Mouse (Mus musculus) CH12.LX (cell line): ENCODE data around the gene Trib3. TPM values are rescaled to one million over a fixed set of nuclear protein-coding genes. Genes with fewer than 3 reads are reported as not detected.

ENCODE experiments used
- DNase-seq: peaks from one replicate; pipeline ENCODE4 v3.0.0-alpha.2; 2013; ENCODE audit errors: extremely low read depth
- H3K27ac ChIP-seq: 2 replicates; pipeline ENCODE4 v1.5.1; 2012; ENCODE audit warnings: low read depth, mild to moderate bottlenecking, control low read depth, moderate library complexity; ENCODE audit not compliant: insufficient read depth
- H3K27me3 ChIP-seq: replicated peaks from 2 replicates; pipeline ENCODE3; 2012; ENCODE audit warnings: inconsistent platforms
- H3K36me3 ChIP-seq, 2 experiments: replicated peaks in 1 of 2; 2 replicates each; pipeline versions ENCODE3 to v1.6.1; 2012; ENCODE audit warnings: inconsistent platforms in 1 of 2, low read length in 1 of 2, mild to moderate bottlenecking in 1 of 2, mixed read lengths in 1 of 2, moderate library complexity in 1 of 2; ENCODE audit not compliant: control insufficient read depth in 1 of 2, insufficient read depth in 1 of 2
- H3K4me1 ChIP-seq, 2 experiments: 2 replicates each; pipeline ENCODE4 v1.6.1; 2012; ENCODE audit warnings: inconsistent platforms in 1 of 2, moderate library complexity in 1 of 2; ENCODE audit not compliant: insufficient read depth in 2 of 2, control insufficient read depth in 1 of 2
- H3K4me2 ChIP-seq: 2 replicates; pipeline ENCODE4 v1.6.1; 2012; ENCODE audit warnings: low read depth, mild to moderate bottlenecking, control low read depth; ENCODE audit not compliant: poor library complexity, insufficient read depth, severe bottlenecking
- H3K4me3 ChIP-seq, 3 experiments: fragments of 150-350 bp in 1 of 3; sonication (generic) in 1 of 3; replicated peaks in 1 of 3; 2 replicates each; pipeline versions ENCODE3 to v1.5.1; 2011 to 2012; ENCODE audit warnings: low read depth in 2 of 3, low read length in 2 of 3, mild to moderate bottlenecking in 2 of 3, moderate library complexity in 2 of 3, control low read depth in 1 of 3, improper control_type of control experiment in 1 of 3, inconsistent platforms in 1 of 3, mixed read lengths in 1 of 3; ENCODE audit not compliant: poor library complexity in 1 of 3
- H3K79me2 ChIP-seq: replicated peaks from 2 replicates; pipeline ENCODE4 v1.6.1; 2012; ENCODE audit warnings: mild to moderate bottlenecking, moderate library complexity; ENCODE audit not compliant: control insufficient read depth, poor library complexity, insufficient read depth, severe bottlenecking; ENCODE audit errors: extremely low read depth
- H3K9ac ChIP-seq: 2 replicates; pipeline ENCODE4 v1.6.1; 2012; ENCODE audit warnings: low read depth, mild to moderate bottlenecking, control low read depth, moderate library complexity; ENCODE audit not compliant: insufficient read depth
- H3K9me3 ChIP-seq: replicated peaks from 2 replicates; pipeline ENCODE3; 2012; ENCODE audit warnings: low read length, inconsistent platforms, mixed read lengths
- BHLHE40 ChIP-seq: IDR thresholded peaks from 2 replicates; pipeline ENCODE4 v1.6.1; 2011; ENCODE audit warnings: mild to moderate bottlenecking, low read depth, low read length, improper control_type of control experiment
- CTCF ChIP-seq, 2 experiments: IDR thresholded peaks in 1 of 2; conservative IDR thresholded peaks in 1 of 2; 2 replicates each; pipeline ENCODE4 v1.5.1; 2011 to 2012; ENCODE audit warnings: low read depth in 2 of 2, low read length in 2 of 2, improper control_type of control experiment in 1 of 2, inconsistent platforms in 1 of 2, mild to moderate bottlenecking in 1 of 2, moderate library complexity in 1 of 2
- ELF1 ChIP-seq: IDR thresholded peaks from 2 replicates; pipeline ENCODE4 v1.6.1; 2014; ENCODE audit warnings: low read depth, mild to moderate bottlenecking, inconsistent platforms, low read length, improper control_type of control experiment
- EP300 ChIP-seq: IDR thresholded peaks from 2 replicates; pipeline ENCODE4 v1.6.1; 2011; ENCODE audit warnings: low read length, improper control_type of control experiment
- GABPA ChIP-seq: IDR thresholded peaks from 2 replicates; pipeline ENCODE4 v1.6.1; 2012; ENCODE audit warnings: low read depth, low read length, improper control_type of control experiment, inconsistent platforms; ENCODE audit not compliant: insufficient replicate concordance
- HCFC1 ChIP-seq: IDR thresholded peaks from 2 replicates; pipeline ENCODE4 v1.6.1; 2012; ENCODE audit warnings: low read depth, mild to moderate bottlenecking, inconsistent platforms, low read length, improper control_type of control experiment
- IRF4 ChIP-seq: IDR thresholded peaks from 2 replicates; pipeline ENCODE4 v1.6.1; 2014; ENCODE audit warnings: low read depth, mild to moderate bottlenecking, inconsistent platforms, low read length, improper control_type of control experiment
- JUN ChIP-seq: IDR thresholded peaks from 2 replicates; pipeline ENCODE4 v1.6.1; 2011; ENCODE audit warnings: low read depth, mild to moderate bottlenecking, low read length, improper control_type of control experiment, moderate library complexity; ENCODE audit not compliant: insufficient read depth
- JUND ChIP-seq: conservative IDR thresholded peaks from 2 replicates; pipeline ENCODE4 v1.6.1; 2011; ENCODE audit warnings: low read depth, low read length, improper control_type of control experiment
- MAX ChIP-seq: IDR thresholded peaks from 2 replicates; pipeline ENCODE4 v1.6.1; 2011; ENCODE audit warnings: low read length, improper control_type of control experiment
- MEF2A ChIP-seq: IDR thresholded peaks from 2 replicates; pipeline ENCODE4 v1.6.1; 2014; ENCODE audit warnings: low read depth, mild to moderate bottlenecking, inconsistent platforms, low read length, improper control_type of control experiment, borderline replicate concordance
- NELFE ChIP-seq: IDR thresholded peaks from 2 replicates; pipeline ENCODE4 v1.6.1; 2011; ENCODE audit warnings: low read depth, low read length, improper control_type of control experiment
- RAD21 ChIP-seq: IDR thresholded peaks from 2 replicates; pipeline ENCODE4 v1.6.1; 2011; ENCODE audit warnings: low read depth, mild to moderate bottlenecking, low read length, improper control_type of control experiment, moderate library complexity
- RCOR1 ChIP-seq: conservative IDR thresholded peaks from 2 replicates; pipeline ENCODE4 v1.6.1; 2012; ENCODE audit warnings: low read depth, mild to moderate bottlenecking, inconsistent platforms, low read length, improper control_type of control experiment
- SIN3A ChIP-seq: IDR thresholded peaks from 2 replicates; pipeline ENCODE4 v1.6.1; 2012; ENCODE audit warnings: low read length, improper control_type of control experiment, inconsistent platforms
- TBP ChIP-seq: conservative IDR thresholded peaks from 2 replicates; pipeline ENCODE4 v1.6.1; 2011; ENCODE audit warnings: low read depth, low read length, improper control_type of control experiment
- TCF12 ChIP-seq: IDR thresholded peaks from 2 replicates; pipeline ENCODE4 v1.6.1; 2014; ENCODE audit warnings: low read depth, mild to moderate bottlenecking, inconsistent platforms, low read length, improper control_type of control experiment
- UBTF ChIP-seq: IDR thresholded peaks from 2 replicates; pipeline ENCODE4 v1.6.1; 2012; ENCODE audit warnings: low read depth, mild to moderate bottlenecking, inconsistent platforms, low read length, improper control_type of control experiment, moderate library complexity
- dilution Hi-C: fragments of 300-500 bp; cut with MboI; formaldehyde crosslinking; loops from 2 replicates; pipeline ENCODE4 v1.14.3; 2020; ENCODE audit warnings: low sequenced_read_pairs; ENCODE audit not compliant: extremely low pct_unique_long_range_greater_than_20kb, extremely low pct_ligation_motif_present
- in situ Hi-C: fragments of 300-500 bp; cut with MboI; formaldehyde crosslinking; loops from 3 replicates; pipeline ENCODE4 v1.14.3; 2019; ENCODE audit warnings: low sequenced_read_pairs, low pct_ligation_motif_present, low pct_unique_long_range_greater_than_20kb, mixed read lengths
- polyA plus RNA-seq: library from polyadenylated mRNA; unstranded; fragments of >175 nt; gene quantifications from 2 replicates; pipeline ENCODE4 v1.2.1, GENCODE M21; 2012; ENCODE audit warnings: low read depth; ENCODE audit not compliant: insufficient read length
- total RNA-seq, 2 experiments: library from RNA; depleted of rRNA; stranded (reverse); fragments of 300-350 nt in 1 of 2; fragments of >200 nt in 1 of 2; gene quantifications; 2 replicates each; pipeline ENCODE4 v1.2.3; 2012 to 2014

The Trib3 gene
- total and polyA plus RNA-seq, 3 experiments: 25.1 to 56.9 (median 30.0) TPM

- Histone ChIP-seq H3K9me3 (no peaks in the 10 kb centered on the region), H3K27ac (no peak overlapping the region), H3K36me3 (peaks cover 29 to 54% of the 10 kb centered on the region in 2 experiments), H3K79me2 (no peaks in the 10 kb centered on the region), H3K27me3 (no peaks in the 10 kb centered on the region), H3K9ac (no peak overlapping the region), H3K4me3 (no peak overlapping the region), H3K4me2 (no peak overlapping the region), H3K4me1 (no peaks in the 10 kb centered on the region)
- dilution Hi-C loops (no loop called here), in situ Hi-C loops (no loop called here)
- TF ChIP-seq BHLHE40: no peak
- TF ChIP-seq UBTF: no peak
- TF ChIP-seq MAX: no peak
- TF ChIP-seq TBP: no peak
- TF ChIP-seq TCF12: no peak
- no peak for TF ChIP-seq JUN
- no peak for TF ChIP-seq HCFC1
- TF ChIP-seq NELFE: no peak
- TF ChIP-seq EP300: no peak
- TF ChIP-seq ELF1: no peak
- no peak for TF ChIP-seq CTCF (conservative IDR thresholded peaks at IDR 0.05 in 1 of 2, IDR thresholded peaks at IDR 0.05 in 1 of 2; ENCODE audit: low read depth in 2 of 2, low read length in 2 of 2)
- no peak for TF ChIP-seq IRF4
- TF ChIP-seq RCOR1: no peak
- no peak for TF ChIP-seq RAD21
- TF ChIP-seq JUND: no peak
- TF ChIP-seq SIN3A: no peak
- TF ChIP-seq MEF2A: no peak
- no peak for TF ChIP-seq GABPA
- DNase-seq: no peak
Measured at GRCm38 (mm10) chr2:152287560-152287959, 56.3 kb downstream of the Trib3 start.

Other genes with a start within 250 kb of the Trib3 start
- not detected in 2 replicates for gene Srxn1, start 238.5 kb downstream of the Trib3 start, total RNA-seq (2012; rRNA removed)
- gene Srxn1, start 238.5 kb downstream of the Trib3 start, total RNA-seq (2014; rRNA removed): not detected in 2 replicates
- gene Srxn1, start 238.5 kb downstream of the Trib3 start, polyA plus RNA-seq: not detected in 2 replicates
- gene Tcf15, start 200.5 kb downstream of the Trib3 start, total RNA-seq (2012; rRNA removed): not detected in 2 replicates
- not detected in 2 replicates for gene Tcf15, start 200.5 kb downstream of the Trib3 start, total RNA-seq (2014; rRNA removed)
- gene Tcf15, start 200.5 kb downstream of the Trib3 start, polyA plus RNA-seq: not detected in 2 replicates
- 100 and 101 TPM in 2 replicates for gene Csnk2a1, start 117.2 kb downstream of the Trib3 start, total RNA-seq (2012; rRNA removed)
- gene Csnk2a1, start 117.2 kb downstream of the Trib3 start, total RNA-seq (2014; rRNA removed): 145 and 146 TPM in 2 replicates
- gene Csnk2a1, start 117.2 kb downstream of the Trib3 start, polyA plus RNA-seq: 79.2 and 86.9 TPM in 2 replicates
- 14.3 and 15.9 TPM in 2 replicates for gene Tbc1d20, start 50.2 kb downstream of the Trib3 start, total RNA-seq (2012; rRNA removed)
- 13.1 and 17.0 TPM in 2 replicates for gene Tbc1d20, start 50.2 kb downstream of the Trib3 start, total RNA-seq (2014; rRNA removed)
- gene Tbc1d20, start 50.2 kb downstream of the Trib3 start, polyA plus RNA-seq: 22.0 and 22.5 TPM in 2 replicates
- 118 and 134 TPM in 2 replicates for gene Rbck1, start 11.4 kb downstream of the Trib3 start, total RNA-seq (2012; rRNA removed)
- 98.0 and 109 TPM in 2 replicates for gene Rbck1, start 11.4 kb downstream of the Trib3 start, total RNA-seq (2014; rRNA removed)
- gene Rbck1, start 11.4 kb downstream of the Trib3 start, polyA plus RNA-seq: 133 and 143 TPM in 2 replicates
- gene Nrsn2, start 32.6 kb upstream of the Trib3 start, total RNA-seq (2012; rRNA removed): not detected in 2 replicates
- not detected in 2 replicates for gene Nrsn2, start 32.6 kb upstream of the Trib3 start, total RNA-seq (2014; rRNA removed)
- not detected in 2 replicates for gene Nrsn2, start 32.6 kb upstream of the Trib3 start, polyA plus RNA-seq
- gene Sox12, start 54.0 kb upstream of the Trib3 start, total RNA-seq (2012; rRNA removed): not detected in 2 replicates
- gene Sox12, start 54.0 kb upstream of the Trib3 start, total RNA-seq (2014; rRNA removed): not detected in 2 replicates
- gene Sox12, start 54.0 kb upstream of the Trib3 start, polyA plus RNA-seq: 0.09 TPM in 1 of 2 replicates, not detected in the other
- gene Zcchc3, start 71.0 kb upstream of the Trib3 start, total RNA-seq (2012; rRNA removed): not detected in 2 replicates
- gene Zcchc3, start 71.0 kb upstream of the Trib3 start, total RNA-seq (2014; rRNA removed): not detected in 2 replicates
- not detected in 2 replicates for gene Zcchc3, start 71.0 kb upstream of the Trib3 start, polyA plus RNA-seq
- gene 6820408C15Rik, start 71.6 kb upstream of the Trib3 start, total RNA-seq (2012; rRNA removed): not detected in 2 replicates
- not detected in 2 replicates for gene 6820408C15Rik, start 71.6 kb upstream of the Trib3 start, total RNA-seq (2014; rRNA removed)
- gene 6820408C15Rik, start 71.6 kb upstream of the Trib3 start, polyA plus RNA-seq: not detected in 2 replicates
- not detected in 2 replicates for gene Defb23, start 120.6 kb upstream of the Trib3 start, total RNA-seq (2012; rRNA removed)
- gene Defb23, start 120.6 kb upstream of the Trib3 start, total RNA-seq (2014; rRNA removed): not detected in 2 replicates
- not detected in 2 replicates for gene Defb23, start 120.6 kb upstream of the Trib3 start, polyA plus RNA-seq
- gene Defb20, start 133.0 kb upstream of the Trib3 start, total RNA-seq (2012; rRNA removed): not detected in 2 replicates
- gene Defb20, start 133.0 kb upstream of the Trib3 start, total RNA-seq (2014; rRNA removed): not detected in 2 replicates
- gene Defb20, start 133.0 kb upstream of the Trib3 start, polyA plus RNA-seq: not detected in 2 replicates
- not detected in 2 replicates for gene Defb22, start 146.1 kb upstream of the Trib3 start, total RNA-seq (2012; rRNA removed)
- not detected in 2 replicates for gene Defb22, start 146.1 kb upstream of the Trib3 start, total RNA-seq (2014; rRNA removed)
- gene Defb22, start 146.1 kb upstream of the Trib3 start, polyA plus RNA-seq: not detected in 2 replicates
- not detected in 2 replicates for gene Defb26, start 167.7 kb upstream of the Trib3 start, total RNA-seq (2012; rRNA removed)
- gene Defb26, start 167.7 kb upstream of the Trib3 start, total RNA-seq (2014; rRNA removed): not detected in 2 replicates
- gene Defb26, start 167.7 kb upstream of the Trib3 start, polyA plus RNA-seq: not detected in 2 replicates
- not detected in 2 replicates for gene Defb28, start 174.2 kb upstream of the Trib3 start, total RNA-seq (2012; rRNA removed)
- not detected in 2 replicates for gene Defb28, start 174.2 kb upstream of the Trib3 start, total RNA-seq (2014; rRNA removed)
- not detected in 2 replicates for gene Defb28, start 174.2 kb upstream of the Trib3 start, polyA plus RNA-seq
- gene Defb29, start 196.1 kb upstream of the Trib3 start, total RNA-seq (2012; rRNA removed): not detected in 2 replicates
- not detected in 2 replicates for gene Defb29, start 196.1 kb upstream of the Trib3 start, total RNA-seq (2014; rRNA removed)
- gene Defb29, start 196.1 kb upstream of the Trib3 start, polyA plus RNA-seq: not detected in 2 replicates
- gene Gm17416, start 225.3 kb upstream of the Trib3 start, total RNA-seq (2012; rRNA removed): not detected in 2 replicates
- not detected in 2 replicates for gene Gm17416, start 225.3 kb upstream of the Trib3 start, total RNA-seq (2014; rRNA removed)
- not detected in 2 replicates for gene Gm17416, start 225.3 kb upstream of the Trib3 start, polyA plus RNA-seq
- gene Defb21, start 228.7 kb upstream of the Trib3 start, total RNA-seq (2012; rRNA removed): not detected in 2 replicates
- gene Defb21, start 228.7 kb upstream of the Trib3 start, total RNA-seq (2014; rRNA removed): not detected in 2 replicates
- not detected in 2 replicates for gene Defb21, start 228.7 kb upstream of the Trib3 start, polyA plus RNA-seq
- not detected in 2 replicates for gene Defb19, start 236.3 kb upstream of the Trib3 start, total RNA-seq (2012; rRNA removed)
- not detected in 2 replicates for gene Defb19, start 236.3 kb upstream of the Trib3 start, total RNA-seq (2014; rRNA removed)
- not detected in 2 replicates for gene Defb19, start 236.3 kb upstream of the Trib3 start, polyA plus RNA-seq